Mouse (Mus musculus) intestine, postnatal 0 days (tissue): ENCODE measurements around the gene Hyal3. TPM values are rescaled to one million over a fixed set of nuclear protein-coding genes. Genes with fewer than 3 reads are reported as not detected.

ENCODE experiments used
- ATAC-seq: fragments of 200-750 bp; cut with Nextera tagmentation; 2 replicates; pipeline ENCODE4 v1.8.0; 2017; ENCODE audit warnings: mild to moderate bottlenecking, moderate TSS enrichment, moderate library complexity
- H3K27ac ChIP-seq: fragments of 300-500 bp; sonication (generic); 2 replicates; pipeline ENCODE4 v1.5.1; 2014; ENCODE audit warnings: mild to moderate bottlenecking, low read depth, low read length, moderate library complexity
- H3K27me3 ChIP-seq: fragments of 300-500 bp; sonication (generic); replicated peaks from 2 replicates; pipeline ENCODE4 v1.6.1; 2014; ENCODE audit warnings: low read length, mixed read lengths; ENCODE audit not compliant: control insufficient read depth, insufficient read depth
- H3K36me3 ChIP-seq: fragments of 300-500 bp; sonication (generic); 2 replicates; pipeline ENCODE4 v1.6.1; 2014; ENCODE audit warnings: mild to moderate bottlenecking, moderate library complexity; ENCODE audit not compliant: control insufficient read depth, insufficient read depth
- H3K4me1 ChIP-seq: fragments of 300-500 bp; sonication (generic); replicated peaks from 2 replicates; pipeline ENCODE4 v1.6.1; 2014; ENCODE audit warnings: antibody characterized with exemption, low read length, mixed read lengths; ENCODE audit not compliant: control insufficient read depth, insufficient read depth
- H3K4me2 ChIP-seq: fragments of 300-500 bp; sonication (generic); replicated peaks from 2 replicates; pipeline ENCODE4 v1.6.1; 2014; ENCODE audit warnings: low read depth, mild to moderate bottlenecking, moderate library complexity
- H3K4me3 ChIP-seq: fragments of 300-500 bp; sonication (generic); 2 replicates; pipeline ENCODE4 v1.5.1; 2014; ENCODE audit warnings: low read depth, low read length
- H3K9ac ChIP-seq: fragments of 300-500 bp; sonication (generic); 2 replicates; pipeline ENCODE4 v1.6.1; 2014; ENCODE audit warnings: mild to moderate bottlenecking, low read depth, low read length
- H3K9me3 ChIP-seq: fragments of 300-500 bp; sonication (generic); 2 replicates; pipeline ENCODE4 v1.6.1; 2016; ENCODE audit warnings: mixed run types; ENCODE audit not compliant: control insufficient read depth
- CTCF ChIP-seq: sonication (generic); IDR thresholded peaks from 2 replicates; pipeline ENCODE4 v1.5.1; 2016; ENCODE audit warnings: low read depth, mild to moderate bottlenecking, control low read depth, antibody characterized with exemption, moderate library complexity
- WGBS: fragments of 180-500 bp; shearing (Covaris S2); extraction: QIAGEN DNeasy Blood & Tissue Kit; methylation state at CpG from one replicate; pipeline ENCODE4 v1.1.7; 2014; 5-methylcytosine and 5-hydroxymethylcytosine counted together
- polyA plus RNA-seq: library from polyadenylated mRNA; unstranded; fragments of >200 nt; fragmentation: Nextera tagmentation; extraction: Ambion mirVana; gene quantifications from 2 replicates; pipeline ENCODE4 v1.2.1, GENCODE M21; 2015

Hyal3 gene
- polyA plus RNA-seq = 0.31 and 0.50 TPM in 2 replicates

DNA sequence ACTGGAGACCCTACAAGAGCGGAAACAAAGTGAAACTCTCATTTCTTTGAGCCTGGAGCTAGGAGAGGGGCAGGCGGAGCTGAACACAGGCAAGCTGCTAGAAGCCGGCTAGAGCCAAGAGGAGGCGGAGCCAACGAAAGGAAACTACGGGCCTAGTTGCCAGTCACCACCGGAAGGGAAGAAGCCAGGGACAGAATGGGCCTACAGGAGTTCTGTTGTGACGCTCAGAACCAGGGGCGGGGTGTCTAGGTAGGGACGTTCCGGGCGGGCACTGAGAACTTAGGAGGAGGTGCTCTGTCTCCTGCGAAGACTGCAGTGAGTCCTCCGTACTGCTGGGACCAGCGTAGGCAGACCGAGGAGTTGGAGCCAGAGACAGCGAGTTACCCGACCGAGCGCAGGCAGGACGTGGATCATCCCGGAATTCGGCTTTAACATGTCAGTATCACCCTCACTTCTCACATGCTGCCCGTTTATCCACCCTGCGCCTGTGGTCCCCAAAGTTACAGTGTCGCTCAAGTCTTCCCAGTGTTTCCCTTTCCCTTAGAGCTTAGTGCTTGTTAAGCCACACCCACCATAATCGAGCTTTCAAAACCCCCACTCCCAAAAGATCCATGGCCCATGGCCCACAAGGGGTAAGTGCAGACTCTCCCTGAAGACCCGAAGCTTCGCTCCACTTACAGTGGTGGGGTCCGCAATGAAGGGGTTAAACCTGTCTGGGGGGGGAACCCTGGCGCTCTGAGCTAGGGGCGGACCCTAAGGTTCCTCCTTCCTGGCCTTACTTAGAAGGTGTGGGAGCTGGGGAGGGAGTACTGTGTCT is at the start of gene Hyal3:
Gene Hyal3 (plus strand): TSS at position 318 of the 817 bp plus-strand sequence.
- Histone ChIP-seq H3K9ac (peak within 1 kb of the TSS; percentile 70), H3K27ac (peak within 1 kb of the TSS; percentile 84), H3K4me1 (0 out of 2 replicates have a peak, but pooled peaks cover 5% of the 10 kb centered on the region), H3K4me2 (peak within 1 kb of the TSS; percentile 91), H3K36me3 (peaks cover 18% of the 10 kb centered on the region), H3K9me3 (no peaks in the 10 kb centered on the region), H3K27me3 (no peaks in the 10 kb centered on the region), H3K4me3 (peak within 1 kb of the TSS; percentile 51)
- peak; percentile 60 for ATAC-seq
- no peak for TF ChIP-seq CTCF
- under 1% methylated on average over 32 of the region's 32 CpGs for WGBS

DNA sequence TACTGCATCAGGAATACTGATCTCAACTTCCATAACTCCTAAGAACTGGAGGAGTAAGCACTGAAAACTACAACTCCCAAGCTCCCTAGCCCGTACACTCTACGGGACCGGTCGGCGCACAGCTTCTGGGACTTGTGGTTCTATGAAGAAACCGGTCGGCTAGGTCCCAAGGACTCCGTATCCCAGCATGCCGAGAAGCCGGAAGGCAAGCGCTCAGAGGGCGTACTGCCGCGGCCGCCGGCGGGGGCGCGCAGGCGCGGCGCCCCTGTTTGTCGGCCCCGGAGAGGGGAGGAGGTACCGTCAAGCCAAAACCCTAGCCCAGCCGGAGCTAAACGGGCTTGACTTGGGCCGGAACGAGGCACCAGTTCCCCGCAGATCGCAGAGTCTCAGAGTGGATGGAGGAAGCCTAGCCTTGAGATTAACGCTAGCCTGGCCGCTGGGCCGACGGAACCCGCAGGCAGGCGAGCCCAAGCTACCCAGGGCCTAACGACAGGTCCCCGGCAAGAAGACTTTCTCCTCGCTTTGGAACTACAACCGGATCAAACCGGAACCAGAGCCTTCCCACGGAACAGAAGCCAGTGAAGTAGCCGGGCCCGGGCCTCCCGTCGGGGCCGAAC is 46.7 kb upstream of the Hyal3 start, which contains the start of gene Tmem115:
Gene Tmem115 (plus strand): TSS at position 155 of the 617 bp plus-strand sequence.
- Histone ChIP-seq H3K9me3 (no peaks in the 10 kb centered on the region), H3K27me3 (no peaks in the 10 kb centered on the region), H3K9ac (peak within 1 kb of the TSS; percentile 93), H3K36me3 (peaks cover 14% of the 10 kb centered on the region), H3K4me2 (peak within 1 kb of the TSS; percentile 93), H3K4me3 (peak within 1 kb of the TSS; percentile 86), H3K27ac (peak within 1 kb of the TSS; percentile 77), H3K4me1 (peaks cover 13% of the 10 kb centered on the region)
- WGBS = under 1% methylated on average over 48 of the region's 48 CpGs
- TF ChIP-seq CTCF = peak; percentile 51
- ATAC-seq = peak; percentile 97

DNA sequence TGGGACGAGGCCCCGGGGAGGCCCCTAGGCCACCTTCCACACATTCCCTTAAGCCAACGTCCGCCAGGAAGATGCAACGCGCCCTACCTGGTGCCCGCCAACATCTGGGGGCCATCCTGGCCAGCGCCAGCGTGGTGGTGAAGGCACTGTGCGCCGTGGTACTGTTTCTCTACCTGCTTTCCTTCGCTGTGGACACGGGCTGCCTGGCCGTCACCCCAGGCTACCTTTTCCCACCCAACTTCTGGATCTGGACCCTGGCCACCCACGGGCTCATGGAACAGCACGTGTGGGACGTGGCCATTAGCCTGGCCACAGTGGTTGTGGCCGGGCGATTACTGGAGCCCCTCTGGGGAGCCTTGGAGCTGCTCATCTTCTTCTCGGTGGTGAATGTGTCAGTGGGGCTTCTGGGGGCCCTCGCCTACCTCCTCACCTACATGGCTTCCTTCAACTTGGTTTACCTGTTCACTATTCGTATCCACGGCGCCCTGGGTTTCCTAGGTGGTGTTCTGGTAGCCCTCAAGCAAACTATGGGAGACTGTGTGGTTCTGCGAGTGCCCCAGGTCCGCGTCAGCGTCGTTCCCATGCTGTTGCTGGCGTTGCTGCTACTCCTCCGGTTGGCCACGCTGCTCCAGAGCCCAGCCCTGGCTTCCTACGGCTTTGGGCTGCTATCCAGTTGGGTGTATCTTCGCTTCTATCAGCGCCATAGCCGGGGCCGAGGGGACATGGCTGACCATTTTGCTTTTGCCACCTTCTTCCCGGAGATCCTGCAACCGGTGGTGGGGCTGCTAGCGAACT is 46.0 kb upstream of the Hyal3 start:
- ATAC-seq = peak; percentile 11; the same call in 1 of the 2 replicates

DNA sequence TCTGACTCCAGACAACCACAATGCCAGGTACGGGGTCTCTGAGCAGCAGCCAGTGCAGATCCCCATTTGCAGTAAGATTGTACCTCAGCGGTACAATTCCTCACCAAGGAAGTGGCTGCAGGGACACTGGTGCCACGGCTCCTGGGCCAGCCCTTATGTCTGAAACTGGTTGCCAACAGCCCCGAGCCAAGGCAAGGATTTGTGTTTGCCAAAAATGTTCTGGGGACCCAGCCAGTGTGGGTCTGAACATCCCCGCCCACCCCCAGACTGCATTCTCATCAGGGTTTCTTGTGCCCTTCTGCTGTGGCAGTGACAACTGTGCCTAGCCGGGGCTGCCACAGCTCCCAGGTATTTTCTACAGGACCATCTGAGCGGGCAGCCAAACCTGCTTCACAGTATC is 42.4 kb upstream of the Hyal3 start:
- peaks cover 26% of the 10 kb centered on the region for H3K36me3 ChIP-seq
- H3K27ac ChIP-seq = no peak overlapping the region
- H3K9ac ChIP-seq = no peak overlapping the region
- H3K4me1 ChIP-seq = peaks cover 13% of the 10 kb centered on the region
- H3K9me3 ChIP-seq = no peaks in the 10 kb centered on the region
- H3K4me3 ChIP-seq = no peak overlapping the region
- H3K4me2 ChIP-seq = no peak overlapping the region
- no peak for TF ChIP-seq CTCF
- no peaks in the 10 kb centered on the region for H3K27me3 ChIP-seq
- WGBS = 92% methylated on average over 7 of the region's 7 CpGs
- no peak for ATAC-seq

More for the DNA sequence above, 46.0 kb upstream of the Hyal3 start:
- no peaks in the 10 kb centered on the region for H3K9me3 ChIP-seq
- H3K9ac ChIP-seq = peak overlapping the region; percentile 93
- H3K36me3 ChIP-seq = peaks cover 20% of the 10 kb centered on the region
- peaks cover 13% of the 10 kb centered on the region for H3K4me1 ChIP-seq
- H3K4me3 ChIP-seq = peak overlapping the region; percentile 86
- peak overlapping the region; percentile 77 for H3K27ac ChIP-seq
- no peaks in the 10 kb centered on the region for H3K27me3 ChIP-seq
- H3K4me2 ChIP-seq = peak overlapping the region; percentile 93
- no peak for TF ChIP-seq CTCF
- under 1% methylated on average over 40 of the region's 40 CpGs for WGBS

DNA sequence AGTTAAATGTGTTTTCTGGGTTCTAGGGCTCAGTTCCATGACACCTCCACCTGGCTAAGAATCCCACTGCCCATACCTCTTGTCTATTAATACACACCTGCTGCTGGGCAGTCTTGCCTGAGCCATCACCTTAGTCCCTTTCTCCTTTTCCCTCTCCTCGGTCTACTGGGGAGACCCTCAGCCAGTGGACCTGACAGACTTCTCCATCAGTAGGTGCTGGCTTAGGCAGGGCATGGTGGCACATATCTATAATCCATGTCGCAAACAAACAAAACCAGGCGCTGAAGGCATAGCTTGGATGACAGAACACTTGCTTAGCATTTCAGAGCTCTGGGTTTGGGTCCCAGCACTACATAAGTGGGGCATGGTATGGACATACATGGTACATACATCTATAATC is 41.9 kb upstream of the Hyal3 start:
- no peak for TF ChIP-seq CTCF
- peaks cover 26% of the 10 kb centered on the region for H3K36me3 ChIP-seq
- no peak overlapping the region for H3K4me2 ChIP-seq
- no peak overlapping the region for H3K27ac ChIP-seq
- H3K9me3 ChIP-seq = no peaks in the 10 kb centered on the region
- no peak for ATAC-seq
- no peak overlapping the region for H3K9ac ChIP-seq
- WGBS = 94% methylated on average over 3 of the region's 3 CpGs
- no peaks in the 10 kb centered on the region for H3K27me3 ChIP-seq
- H3K4me3 ChIP-seq = no peak overlapping the region
- peaks cover 13% of the 10 kb centered on the region for H3K4me1 ChIP-seq
